Mouse (Mus musculus): ENCODE measurements around the gene Mea1. TPM values are rescaled to one million over a fixed set of nuclear protein-coding genes. Genes with fewer than 3 reads are reported as not detected.

Gene Mea1
- polyA plus RNA-seq, 1 experiment from 2014 or later: 279 TPM

- 94% methylated on average over 12 of the region's 12 CpGs for WGBS
- Histone ChIP-seq H3K27ac (no peak overlapping the region), H3K36me3 (replicated peaks; ENCODE audit: control insufficient read depth, insufficient read depth) (peaks cover 99% of the 10 kb centered on the region), H3K4me2 (replicated peaks) (no peak overlapping the region), H3K9ac (no peak overlapping the region), H3K9me3 (ENCODE audit: control insufficient read depth, low read length) (no peaks in the 10 kb centered on the region), H3K4me1 (replicated peaks; ENCODE audit: control insufficient read depth, insufficient read depth, low read length) (no peaks in the 10 kb centered on the region), H3K4me3 (replicated peaks; ENCODE audit: low read length) (no peak overlapping the region), H3K27me3 (ENCODE audit: control insufficient read depth, insufficient read depth, low read length) (no peaks in the 10 kb centered on the region)
- DNase-seq (ENCODE audit: low spot score): no peak
- ATAC-seq (ENCODE audit: low FRiP score): no peak
Measured at GRCm38 (mm10) chr17:46661981-46662380, 16.6 kb upstream of the Mea1 start.

- Histone ChIP-seq H3K4me1 (replicated peaks; ENCODE audit: control insufficient read depth, insufficient read depth, low read length) (no peaks in the 10 kb centered on the region), H3K9ac (no peak overlapping the region), H3K27me3 (ENCODE audit: control insufficient read depth, insufficient read depth, low read length) (no peaks in the 10 kb centered on the region), H3K4me3 (replicated peaks; ENCODE audit: low read length) (no peak overlapping the region), H3K27ac (no peak overlapping the region), H3K4me2 (replicated peaks) (no peak overlapping the region), H3K36me3 (replicated peaks; ENCODE audit: control insufficient read depth, insufficient read depth) (peaks cover 98% of the 10 kb centered on the region), H3K9me3 (ENCODE audit: control insufficient read depth, low read length) (no peaks in the 10 kb centered on the region)
- ATAC-seq (ENCODE audit: low FRiP score) (no peak), DNase-seq (ENCODE audit: low spot score) (no peak)
- WGBS: 92% methylated on average over 5 of the region's 5 CpGs
Measured at GRCm38 (mm10) chr17:46662730-46663129, 15.9 kb upstream of the Mea1 start.

- Histone ChIP-seq H3K4me2 (replicated peaks) (no peak overlapping the region), H3K4me3 (replicated peaks; ENCODE audit: low read length) (no peak overlapping the region), H3K27ac (no peak overlapping the region), H3K36me3 (replicated peaks; ENCODE audit: control insufficient read depth, insufficient read depth) (peaks cover 82% of the 10 kb centered on the region), H3K27me3 (ENCODE audit: control insufficient read depth, insufficient read depth, low read length) (no peaks in the 10 kb centered on the region), H3K4me1 (replicated peaks; ENCODE audit: control insufficient read depth, insufficient read depth, low read length) (no peaks in the 10 kb centered on the region), H3K9ac (no peak overlapping the region), H3K9me3 (ENCODE audit: control insufficient read depth, low read length) (no peaks in the 10 kb centered on the region)
- WGBS: 90% methylated on average over 16 of the region's 16 CpGs
- DNase-seq (ENCODE audit: low spot score) (no peak), ATAC-seq (ENCODE audit: low FRiP score) (no peak)
Measured at GRCm38 (mm10) chr17:46667712-46668111, 10.9 kb upstream of the Mea1 start.

GRCm38 (mm10) chr17:46669911-46670310 is 8.7 kb upstream of the Mea1 start:
- H3K9me3 ChIP-seq (ENCODE audit: control insufficient read depth, low read length): no peaks in the 10 kb centered on the region
- no peak overlapping the region for H3K4me3 ChIP-seq (replicated peaks; ENCODE audit: low read length)
- WGBS: 97% methylated on average over 10 of the region's 10 CpGs
- ATAC-seq (ENCODE audit: low FRiP score) (no peak), DNase-seq (ENCODE audit: low spot score) (no peak)
- H3K36me3 ChIP-seq (replicated peaks; ENCODE audit: control insufficient read depth, insufficient read depth): peaks cover 64% of the 10 kb centered on the region
- no peak overlapping the region for H3K9ac ChIP-seq
- no peaks in the 10 kb centered on the region for H3K27me3 ChIP-seq (ENCODE audit: control insufficient read depth, insufficient read depth, low read length)
- peaks cover 6% of the 10 kb centered on the region for H3K4me1 ChIP-seq (replicated peaks; ENCODE audit: control insufficient read depth, insufficient read depth, low read length)
- H3K27ac ChIP-seq: no peak overlapping the region
- H3K4me2 ChIP-seq (replicated peaks): no peak overlapping the region

- peaks cover 12% of the 10 kb centered on the region for H3K4me1 ChIP-seq (replicated peaks; ENCODE audit: control insufficient read depth, insufficient read depth, low read length)
- DNase-seq (ENCODE audit: low spot score) (peak; percentile 93), ATAC-seq (ENCODE audit: low FRiP score) (peak; percentile 89)
- no peaks in the 10 kb centered on the region for H3K27me3 ChIP-seq (ENCODE audit: control insufficient read depth, insufficient read depth, low read length)
- WGBS: under 1% methylated on average over 43 of the region's 43 CpGs
- peaks cover 59% of the 10 kb centered on the region for H3K36me3 ChIP-seq (replicated peaks; ENCODE audit: control insufficient read depth, insufficient read depth)
- peak within 1 kb of the TSS; percentile 88 for H3K4me2 ChIP-seq (replicated peaks)
- peak within 1 kb of the TSS; percentile 80 for H3K4me3 ChIP-seq (replicated peaks; ENCODE audit: low read length)
- peak within 1 kb of the TSS; percentile 58; the same call in 1 of the 2 replicates for H3K27ac ChIP-seq
- H3K9me3 ChIP-seq (ENCODE audit: control insufficient read depth, low read length): no peaks in the 10 kb centered on the region
- peak within 1 kb of the TSS; percentile 69 for H3K9ac ChIP-seq
Measured at GRCm38 (mm10) chr17:46673850-46674529, 4.6 kb upstream of the Mea1 start, which contains the start of gene Rrp36. Gene Rrp36 (minus strand): TSS chr17:46674352.

- Histone ChIP-seq H3K9me3 (ENCODE audit: control insufficient read depth, low read length) (no peaks in the 10 kb centered on the region), H3K27ac (peak overlapping the region; percentile 43; the same call in 1 of the 2 replicates), H3K4me2 (replicated peaks) (peak overlapping the region; percentile 88), H3K4me3 (replicated peaks; ENCODE audit: low read length) (peak overlapping the region; percentile 80), H3K27me3 (ENCODE audit: control insufficient read depth, insufficient read depth, low read length) (no peaks in the 10 kb centered on the region), H3K36me3 (replicated peaks; ENCODE audit: control insufficient read depth, insufficient read depth) (peaks cover 51% of the 10 kb centered on the region), H3K9ac (peak overlapping the region; percentile 69), H3K4me1 (replicated peaks; ENCODE audit: control insufficient read depth, insufficient read depth, low read length) (peaks cover 20% of the 10 kb centered on the region)
- 19% methylated on average over 15 of the region's 15 CpGs for WGBS
- DNase-seq (ENCODE audit: low spot score) (no peak), ATAC-seq (ENCODE audit: low FRiP score) (peak; percentile 17; the same call in 1 of the 2 replicates)
Measured at GRCm38 (mm10) chr17:46674530-46675283, 3.9 kb upstream of the Mea1 start.

- Histone ChIP-seq H3K9ac (peak overlapping the region; percentile 6; the same call in 1 of the 2 replicates), H3K4me1 (replicated peaks; ENCODE audit: control insufficient read depth, insufficient read depth, low read length) (peaks cover 22% of the 10 kb centered on the region), H3K36me3 (replicated peaks; ENCODE audit: control insufficient read depth, insufficient read depth) (peaks cover 49% of the 10 kb centered on the region), H3K27ac (no peak overlapping the region), H3K4me3 (replicated peaks; ENCODE audit: low read length) (peak overlapping the region; percentile 91; the same call in 1 of the 2 replicates), H3K9me3 (ENCODE audit: control insufficient read depth, low read length) (no peaks in the 10 kb centered on the region), H3K4me2 (replicated peaks) (peak overlapping the region; percentile 91), H3K27me3 (ENCODE audit: control insufficient read depth, insufficient read depth, low read length) (no peaks in the 10 kb centered on the region)
- DNase-seq (ENCODE audit: low spot score) (no peak), ATAC-seq (ENCODE audit: low FRiP score) (no peak)
- WGBS: 75% methylated on average over 9 of the region's 9 CpGs
Measured at GRCm38 (mm10) chr17:46678911-46679310, 318 bp downstream of the Mea1 start.

- ATAC-seq (ENCODE audit: low FRiP score): peak; percentile 11
- Histone ChIP-seq H3K36me3 (replicated peaks; ENCODE audit: control insufficient read depth, insufficient read depth) (peaks cover 55% of the 10 kb centered on the region), H3K27ac (peak overlapping the region; percentile 84), H3K9me3 (ENCODE audit: control insufficient read depth, low read length) (no peaks in the 10 kb centered on the region), H3K27me3 (ENCODE audit: control insufficient read depth, insufficient read depth, low read length) (no peaks in the 10 kb centered on the region), H3K4me3 (replicated peaks; ENCODE audit: low read length) (peak overlapping the region; percentile 91), H3K4me1 (replicated peaks; ENCODE audit: control insufficient read depth, insufficient read depth, low read length) (peaks cover 22% of the 10 kb centered on the region), H3K9ac (peak overlapping the region; percentile 75), H3K4me2 (replicated peaks) (peak overlapping the region; percentile 91)
- peak; percentile 53 for DNase-seq (ENCODE audit: low spot score)
- 1% methylated on average over 34 of the region's 34 CpGs for WGBS
Measured at GRCm38 (mm10) chr17:46679843-46680759, 1.5 kb downstream of the Mea1 start.

Measured in hindbrain, embryonic 14.5 days (tissue).